Mouse (Mus musculus) embryonic fibroblast, embryonic 13.5 days (primary cell): ENCODE results near the gene Gm17364.

ENCODE experiments used
- CTCF ChIP-seq: IDR thresholded peaks from 2 replicates; pipeline ENCODE4 v1.5.1; 2011; ENCODE audit warnings: mild to moderate bottlenecking, control low read depth, low read length, moderate library complexity, borderline replicate concordance; ENCODE audit not compliant: insufficient read depth
- POLR2A ChIP-seq: IDR thresholded peaks from 2 replicates; pipeline ENCODE4 v1.6.1; 2011; ENCODE audit warnings: low read depth, mild to moderate bottlenecking, control low read depth, low read length, moderate library complexity

DNA sequence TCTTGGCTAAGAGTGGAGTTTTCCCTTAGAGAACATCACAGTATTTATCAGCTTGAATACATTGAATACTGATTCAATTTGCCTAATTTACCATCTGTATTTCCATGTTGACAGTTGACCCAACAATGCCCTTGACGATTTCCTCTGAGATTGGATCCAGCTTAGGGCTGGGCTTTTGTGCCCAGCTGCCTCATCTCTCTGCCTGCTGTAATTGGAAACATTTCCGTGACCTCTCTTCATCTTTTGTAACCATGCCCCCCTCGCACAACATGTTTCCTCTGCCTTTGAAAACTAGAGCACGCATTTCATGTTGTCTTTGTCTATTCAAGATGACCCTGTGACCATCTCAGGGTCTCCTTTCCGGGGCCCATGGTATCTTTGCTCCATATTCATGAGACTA, 25.2 kb upstream of the Gm17364 start:
- TF ChIP-seq CTCF (no peak), POLR2A (no peak)
